Mouse (Mus musculus) bone marrow macrophage, adult 2 months (primary cell): ENCODE measurements around the gene Gdf7.

Experiments used
- CTCF ChIP-seq: IDR thresholded peaks from 2 replicates; pipeline ENCODE4 v1.5.1; 2012; ENCODE audit warnings: low read depth, mild to moderate bottlenecking, low read length, moderate library complexity
- POLR2A ChIP-seq: IDR thresholded peaks from 2 replicates; pipeline ENCODE4 v1.6.1; 2012; ENCODE audit warnings: mild to moderate bottlenecking, low read depth, low read length, borderline replicate concordance

- TF ChIP-seq POLR2A (no peak), CTCF (no peak)
These were observed 1.2 kb downstream of the Gdf7 start for GRCm38 (mm10) chr12:8300521-8300920.
